Mouse (Mus musculus) left cerebral cortex, adult 9 months (tissue): ENCODE measurements around the gene Tenm3.
A peak's percentile ranks its signal among the peaks of the same experiment; 100 is the strongest.

Source experiments
- DNase-seq, 2 experiments: peaks; one replicate each; pipeline ENCODE4 v3.0.0; 2022; ENCODE audit warnings: low spot score in 2 of 2

Gene Tenm3

GRCm38 (mm10) chr8:48522004-48522403 lies 321.7 kb downstream of the Tenm3 start:
- no peak for DNase-seq

- DNase-seq: no peak
Observed at GRCm38 (mm10) chr8:48517431-48517830, 326.3 kb downstream of the Tenm3 start.

GRCm38 (mm10) chr8:48514230-48514629 lies 329.5 kb downstream of the Tenm3 start:
- DNase-seq: no peak

- DNase-seq: no peak
Observed at GRCm38 (mm10) chr8:48513801-48514200, 329.9 kb downstream of the Tenm3 start.

- no peak for DNase-seq
Observed at GRCm38 (mm10) chr8:48511546-48511945, 332.2 kb downstream of the Tenm3 start.

- peak in 1 of 2 experiments; percentile 51 for DNase-seq
Observed at GRCm38 (mm10) chr8:48511137-48511536, 332.6 kb downstream of the Tenm3 start.

GRCm38 (mm10) chr8:48508641-48509599 lies 334.8 kb downstream of the Tenm3 start:
- DNase-seq: peak in 1 of 2 experiments; percentile 40

- DNase-seq: no peak
Observed at GRCm38 (mm10) chr8:48507719-48508501, 335.8 kb downstream of the Tenm3 start.

- no peak for DNase-seq
Observed at GRCm38 (mm10) chr8:48492491-48492890, 351.3 kb downstream of the Tenm3 start.

- no peak for DNase-seq
Observed at GRCm38 (mm10) chr8:48490635-48491165, 353.1 kb downstream of the Tenm3 start.

GRCm38 (mm10) chr8:48489936-48490634 lies 353.7 kb downstream of the Tenm3 start:
- DNase-seq: peak in 1 of 2 experiments; percentile 22

GRCm38 (mm10) chr8:48489417-48489816 lies 354.3 kb downstream of the Tenm3 start:
- no peak for DNase-seq

GRCm38 (mm10) chr8:48488809-48489208 lies 354.9 kb downstream of the Tenm3 start:
- DNase-seq: peak in 1 of 2 experiments; percentile 24

- no peak for DNase-seq
Observed at GRCm38 (mm10) chr8:48484143-48484542, 359.6 kb downstream of the Tenm3 start.

GRCm38 (mm10) chr8:48481709-48482671 lies 361.8 kb downstream of the Tenm3 start:
- DNase-seq: peak; percentile 27 to 52

- no peak for DNase-seq
Observed at GRCm38 (mm10) chr8:48477371-48477935, 366.3 kb downstream of the Tenm3 start.

GRCm38 (mm10) chr8:48476896-48477295 lies 366.9 kb downstream of the Tenm3 start:
- DNase-seq: no peak

- no peak for DNase-seq
Observed at GRCm38 (mm10) chr8:48467633-48468032, 376.1 kb downstream of the Tenm3 start.

- DNase-seq: peak in 1 of 2 experiments; percentile 24
Observed at GRCm38 (mm10) chr8:48458373-48458772, 385.4 kb downstream of the Tenm3 start.
